Mouse (Mus musculus) brain, embryonic 14.5 days (tissue): ENCODE measurements at regions not wholly inside any gene's neighbourhood (a gene's known extent, or its start where the extent isn't known, plus 50 kb on each side); places are given as distances from the start of the nearest gene placed in this dataset.

ENCODE experiments used
- CTCF ChIP-seq: fragments of 200-500 bp; IDR thresholded peaks from 2 replicates; pipeline ENCODE4 v1.5.1; 2012; ENCODE audit warnings: inconsistent platforms, mild to moderate bottlenecking, moderate library complexity, borderline replicate concordance; ENCODE audit not compliant: insufficient read depth, insufficient read length; ENCODE audit errors: extremely low read depth
- POLR2A ChIP-seq: fragments of 200-500 bp; IDR thresholded peaks from 2 replicates; pipeline ENCODE4 v1.6.1; 2012; ENCODE audit warnings: mild to moderate bottlenecking, inconsistent platforms, borderline replicate concordance; ENCODE audit not compliant: poor library complexity, insufficient read depth, insufficient read length, severe bottlenecking; ENCODE audit errors: extremely low read depth

- TF ChIP-seq CTCF, result no peak
- TF ChIP-seq POLR2A, result no peak
Measured at GRCm38 (mm10) chr11:111155023-111155422, 89.1 kb downstream of the Kcnj2 start.
